Mouse (Mus musculus): ENCODE results near the gene Naa40.

Gene Naa40

DNA sequence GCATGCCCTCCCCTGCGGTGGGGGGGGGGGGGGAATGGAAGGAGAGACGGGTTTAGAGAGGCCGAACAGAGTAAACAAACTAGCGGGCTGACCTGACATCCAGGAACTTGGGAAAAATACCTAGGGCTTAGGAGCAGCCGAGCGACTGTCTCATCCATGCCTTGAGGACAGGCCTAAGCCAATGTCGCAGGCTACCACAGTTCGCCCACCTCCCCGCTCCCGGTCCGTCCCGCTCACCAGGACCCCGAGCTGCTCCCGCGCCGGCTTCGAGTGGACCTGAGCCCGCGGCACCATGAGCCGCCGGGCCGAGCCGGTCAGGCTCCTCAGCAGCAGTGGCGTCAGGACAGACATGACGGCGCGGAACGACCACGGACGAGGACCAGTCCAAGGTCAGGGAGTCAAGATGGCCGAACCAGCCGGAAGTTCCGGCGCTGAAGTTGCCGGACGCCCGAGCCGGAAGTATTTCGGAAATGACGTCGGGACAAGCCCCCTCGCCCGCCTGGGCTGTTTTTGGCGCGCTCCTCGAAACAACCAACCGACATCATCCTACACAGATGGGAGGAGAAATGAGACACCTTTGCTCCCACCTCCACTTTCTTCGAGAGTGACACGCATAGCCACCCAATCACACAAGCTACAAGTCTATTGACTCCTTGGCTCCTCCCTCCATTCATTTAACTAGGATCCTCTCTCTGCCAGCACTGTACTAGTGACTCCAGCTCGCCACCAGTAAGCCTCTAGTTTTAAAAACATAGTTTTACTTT is 23.6 kb downstream of the Naa40 start, which contains the start of gene Cox8a:
Gene Cox8a, minus strand, starts transcription at position 455 of the 764 bp plus-strand sequence.
- peak; percentile 89 to 95 for DNase-seq (ENCODE audit: low spot score in 2 of 2)

DNA sequence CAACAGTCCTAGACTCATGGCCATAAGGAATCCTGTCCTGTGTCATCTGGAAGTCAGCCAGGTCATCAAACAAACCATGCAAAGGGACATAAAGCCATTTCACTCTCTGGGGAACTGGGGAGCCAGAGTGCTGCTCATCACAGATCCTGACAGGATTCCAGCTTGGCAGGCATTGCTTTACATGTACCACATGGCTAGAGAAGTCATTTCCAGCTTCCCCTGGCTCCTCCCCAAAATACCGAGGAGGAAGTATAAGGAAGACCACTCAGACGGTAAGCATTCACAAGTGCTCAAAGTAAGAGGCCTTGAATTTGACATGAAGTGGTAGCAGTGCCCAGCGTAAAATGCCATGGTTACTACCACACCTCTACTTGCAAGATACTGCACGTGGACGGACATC is 26.5 kb downstream of the Naa40 start:
- no peak for DNase-seq (ENCODE audit: low spot score in 2 of 2)

DNA sequence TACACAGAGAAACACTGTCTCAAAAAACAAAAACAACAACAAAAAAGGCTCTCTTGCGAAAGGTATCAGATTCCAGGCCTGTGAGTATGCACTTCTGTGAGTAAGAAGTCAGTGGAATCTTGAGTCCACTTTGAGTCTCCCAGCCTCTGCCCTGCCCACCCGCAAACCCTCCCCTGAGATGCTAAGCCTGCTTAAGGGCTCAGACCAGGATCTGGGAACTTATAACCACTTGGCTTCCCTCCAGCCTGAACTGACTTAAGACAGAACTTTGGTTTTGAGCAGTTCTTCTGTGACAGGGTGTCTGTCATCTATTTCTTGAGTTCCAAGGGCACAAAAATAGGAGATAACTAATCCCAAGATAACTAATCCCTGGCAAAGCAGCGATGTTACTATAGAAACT is 28.0 kb downstream of the Naa40 start:
- DNase-seq (ENCODE audit: low spot score in 2 of 2), result no peak

DNA sequence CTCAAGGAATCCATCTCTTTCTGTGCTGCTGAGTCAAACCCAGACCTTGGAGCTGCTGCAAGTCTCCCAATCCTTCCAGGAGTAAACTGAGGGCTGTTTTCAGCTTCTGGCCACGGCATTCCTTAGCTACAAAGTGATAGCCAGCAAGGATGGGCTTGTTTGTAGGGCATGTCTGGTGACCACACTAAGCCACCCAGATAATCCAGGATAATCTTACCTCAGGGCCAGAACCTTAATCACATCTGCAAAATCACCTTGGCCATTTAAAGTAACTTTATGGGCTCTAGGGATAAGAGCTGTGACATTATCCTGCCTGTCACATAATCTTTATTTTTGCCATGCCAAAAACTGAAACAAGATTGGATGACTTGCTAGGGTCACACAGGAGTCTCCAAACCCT is 28.8 kb downstream of the Naa40 start:
- no peak for DNase-seq (ENCODE audit: low spot score in 2 of 2)

DNA sequence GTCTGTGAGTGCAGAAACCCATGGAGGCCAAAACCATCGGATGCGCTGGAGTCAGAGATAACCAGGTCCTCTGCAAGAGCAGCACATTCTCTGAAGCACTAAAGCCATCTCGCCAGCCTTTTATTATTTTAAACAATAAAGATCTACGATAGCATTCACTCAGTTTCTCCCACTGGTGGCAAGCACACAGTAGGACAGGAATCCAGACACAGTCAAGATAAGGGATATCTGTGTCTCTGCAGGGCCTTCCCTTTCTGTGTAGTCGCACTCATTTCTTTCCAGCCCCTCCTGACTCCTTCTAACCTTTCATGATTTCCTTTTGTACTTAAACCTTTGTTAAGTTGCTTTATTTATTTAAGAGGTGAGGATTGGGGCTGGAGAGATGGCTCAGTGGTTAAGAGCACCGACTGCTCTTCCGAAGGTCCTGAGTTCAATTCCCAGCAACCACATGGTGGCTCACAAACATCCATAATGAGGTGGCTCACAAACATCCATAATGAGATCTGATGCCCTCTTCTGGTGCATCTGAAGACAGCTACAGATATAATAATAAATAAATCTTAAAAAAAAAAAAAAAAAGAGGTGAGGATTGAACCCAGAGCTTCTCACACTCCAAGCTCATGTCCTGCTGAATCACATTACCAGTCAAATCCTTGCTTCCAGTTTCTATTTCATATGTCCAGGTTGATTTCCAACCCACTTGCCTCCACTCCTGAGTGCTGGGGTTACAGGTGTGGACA is 30.9 kb downstream of the Naa40 start:
- no peak for DNase-seq (ENCODE audit: low spot score in 2 of 2)

DNA sequence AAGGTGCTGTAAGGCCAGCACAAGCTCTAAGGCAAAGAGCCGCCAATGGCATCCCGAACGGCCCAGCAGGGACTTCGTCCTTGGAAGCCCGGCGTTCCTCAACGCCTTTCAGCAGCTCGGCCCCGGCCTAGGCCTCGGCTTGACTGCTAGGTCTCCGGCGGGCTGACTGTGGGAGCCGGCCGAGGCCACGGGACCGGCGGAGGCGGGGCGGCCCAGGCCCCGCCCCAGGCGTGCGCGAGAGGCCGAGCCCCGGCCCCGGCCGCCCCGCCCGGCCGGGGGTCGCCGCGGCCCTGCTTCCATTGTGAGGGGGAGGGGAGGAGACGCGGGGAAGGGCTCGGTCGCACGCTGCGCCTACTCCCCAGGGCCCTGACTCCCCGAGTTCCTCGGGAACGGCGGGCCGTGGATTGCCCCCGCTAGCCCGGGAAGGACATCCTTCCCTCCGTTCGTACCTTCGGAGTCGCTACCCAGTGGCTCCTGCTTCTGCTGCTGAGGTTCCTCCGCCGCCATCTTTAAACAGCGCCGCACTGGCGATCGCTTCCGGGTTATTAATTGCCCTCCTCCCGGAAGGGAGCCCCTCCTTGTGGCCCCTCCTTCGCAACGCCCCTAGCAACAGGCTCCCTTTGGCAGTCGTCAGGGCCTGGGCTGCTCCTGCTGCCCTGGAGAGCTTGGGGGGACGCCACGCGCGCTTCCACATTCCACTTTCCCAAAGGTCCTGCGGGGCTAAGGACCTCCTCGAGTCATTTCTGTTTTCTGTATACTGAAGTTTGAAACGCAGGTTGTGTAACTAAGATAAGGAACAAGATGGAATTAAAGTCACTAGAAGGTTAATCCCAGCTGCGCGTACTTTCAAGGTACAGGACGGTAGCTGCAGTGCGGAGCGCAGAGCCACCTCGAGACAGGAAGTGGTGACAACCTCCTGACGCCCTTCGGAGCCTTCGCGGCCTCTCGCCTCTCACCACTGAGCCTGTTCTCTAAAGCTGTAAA is 34.9 kb downstream of the Naa40 start, which contains the start of gene Otub1:
Gene Otub1, minus strand, starts transcription at position 564 of the 984 bp plus-strand sequence.
- peak; percentile 84 to 86 for DNase-seq (ENCODE audit: low spot score in 2 of 2)

DNA sequence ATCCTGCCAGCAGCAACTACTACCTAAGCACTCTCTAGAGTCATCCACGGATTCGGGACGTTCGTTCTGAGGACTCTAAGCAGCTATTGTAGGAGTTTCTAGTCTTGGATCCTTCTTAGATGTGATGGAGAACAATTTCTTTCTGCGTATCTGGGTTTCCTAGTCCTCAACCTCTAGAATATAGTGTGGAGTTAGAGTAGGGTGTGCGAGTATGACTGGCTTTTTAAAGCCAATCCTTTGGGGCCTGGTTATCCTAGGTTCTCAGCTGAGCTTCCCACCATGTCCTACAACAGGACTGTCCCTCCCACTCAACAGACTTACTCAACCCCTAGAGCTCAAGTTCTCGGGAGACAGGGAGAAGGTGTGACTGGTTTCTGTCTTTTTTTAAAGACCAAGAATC is 35.7 kb downstream of the Naa40 start:
- no peak for DNase-seq (ENCODE audit: low spot score in 2 of 2)

DNA sequence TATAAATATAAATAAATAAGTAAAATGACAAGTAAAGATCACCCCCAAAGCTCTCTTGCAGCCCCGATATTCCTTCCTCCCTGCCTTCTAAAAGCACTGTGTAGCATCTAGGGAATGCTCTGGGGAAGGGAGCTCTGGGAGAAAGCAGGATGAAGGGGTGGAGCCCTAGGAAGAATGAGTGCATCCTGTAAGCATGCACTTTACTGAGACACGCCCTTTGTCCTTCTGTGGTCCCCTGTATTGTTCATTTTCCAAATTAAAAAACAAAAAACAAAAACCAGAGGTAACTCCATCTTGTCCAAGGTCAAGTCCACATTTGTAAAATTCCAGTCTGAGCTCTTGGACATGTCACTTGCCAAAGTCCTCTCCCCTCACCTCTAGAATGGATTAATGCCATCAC is 36.1 kb downstream of the Naa40 start:
- no peak for DNase-seq (ENCODE audit: low spot score in 2 of 2)

DNA sequence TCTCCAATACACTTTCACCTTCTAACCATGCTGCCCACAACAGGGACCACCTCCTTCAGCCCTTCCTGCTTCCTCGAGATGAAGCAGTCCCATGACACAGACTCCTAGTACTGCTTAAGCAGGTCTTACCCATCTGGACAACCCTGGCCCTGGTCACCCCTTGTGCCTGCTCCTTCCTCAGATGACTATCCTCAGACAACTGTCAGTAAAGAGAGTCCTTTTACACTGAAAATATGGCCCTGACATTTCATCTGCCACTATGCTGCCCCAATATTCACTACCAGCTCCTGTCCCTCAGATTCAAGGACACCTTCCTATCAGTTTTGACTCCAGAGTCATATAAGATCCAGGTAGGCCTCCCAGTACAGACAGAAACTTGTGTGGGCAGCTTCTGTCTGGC is 40.6 kb downstream of the Naa40 start:
- DNase-seq (ENCODE audit: low spot score in 2 of 2), result no peak

DNA sequence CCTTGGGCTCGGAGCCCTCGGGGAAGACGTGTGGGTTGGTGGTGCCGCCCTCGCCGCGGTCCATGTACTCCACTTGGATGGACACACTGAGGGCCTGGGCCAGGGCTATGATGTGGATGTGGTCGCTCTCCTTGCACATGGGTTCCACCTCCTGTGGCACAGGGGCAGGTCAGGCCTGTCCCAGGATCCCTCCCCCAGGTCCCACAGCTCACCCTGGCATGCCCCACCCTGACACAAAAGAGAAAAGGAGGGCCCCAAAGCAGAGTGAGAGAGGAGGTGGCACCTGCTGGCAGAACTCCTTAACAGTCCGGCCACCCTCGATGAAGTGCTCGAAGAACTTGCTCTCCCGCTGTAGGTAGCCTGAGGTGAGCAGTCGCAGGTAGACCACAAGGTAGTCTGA is 41.9 kb downstream of the Naa40 start:
- DNase-seq (ENCODE audit: low spot score in 2 of 2), result no peak

DNA sequence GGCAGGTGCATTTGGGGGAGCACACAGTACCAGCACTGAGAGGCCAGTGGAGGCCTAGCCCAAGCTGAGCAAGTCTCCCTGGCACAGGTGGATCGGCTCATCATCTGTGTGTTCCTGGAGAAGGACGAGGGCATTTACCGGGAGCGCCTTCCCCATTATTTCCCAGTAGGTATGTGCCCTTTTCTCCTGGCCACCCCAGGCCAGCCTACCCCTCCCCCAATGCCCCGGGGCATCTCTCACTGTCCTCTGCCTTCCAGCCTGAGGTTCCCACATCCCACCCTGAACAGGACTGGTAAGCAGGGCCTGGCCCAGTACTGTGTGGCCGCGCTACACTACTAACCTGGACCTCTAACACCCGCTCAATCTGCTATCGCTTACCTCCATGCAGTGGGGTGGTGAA is 43.5 kb downstream of the Naa40 start:
- DNase-seq (ENCODE audit: low spot score in 2 of 2), result no peak

DNA sequence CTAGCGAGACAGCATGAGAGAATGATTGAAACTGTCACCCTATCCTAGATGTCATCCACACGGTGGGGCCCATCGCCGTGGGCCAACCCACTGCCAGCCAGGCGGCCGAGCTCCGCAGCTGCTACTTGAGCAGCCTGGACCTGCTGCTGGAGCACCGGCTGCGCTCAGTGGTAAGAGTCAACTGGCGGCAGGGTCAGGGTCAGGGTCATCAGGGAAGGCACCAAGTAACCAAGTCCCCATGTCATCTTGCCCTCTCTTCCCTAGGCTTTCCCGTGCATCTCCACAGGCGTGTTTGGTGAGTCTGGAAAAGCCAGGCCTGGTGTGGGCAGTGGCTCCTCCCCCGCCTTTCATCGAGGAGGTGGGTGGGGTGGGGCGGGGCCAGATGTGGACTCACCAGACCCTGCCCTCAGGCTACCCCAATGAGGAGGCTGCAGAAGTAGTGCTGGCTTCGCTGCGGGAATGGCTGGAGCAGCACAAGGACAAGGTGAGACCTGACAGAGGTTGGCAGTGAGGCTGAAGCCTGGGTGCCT is 44.2 kb downstream of the Naa40 start:
- no peak for DNase-seq (ENCODE audit: low spot score in 2 of 2)

DNA sequence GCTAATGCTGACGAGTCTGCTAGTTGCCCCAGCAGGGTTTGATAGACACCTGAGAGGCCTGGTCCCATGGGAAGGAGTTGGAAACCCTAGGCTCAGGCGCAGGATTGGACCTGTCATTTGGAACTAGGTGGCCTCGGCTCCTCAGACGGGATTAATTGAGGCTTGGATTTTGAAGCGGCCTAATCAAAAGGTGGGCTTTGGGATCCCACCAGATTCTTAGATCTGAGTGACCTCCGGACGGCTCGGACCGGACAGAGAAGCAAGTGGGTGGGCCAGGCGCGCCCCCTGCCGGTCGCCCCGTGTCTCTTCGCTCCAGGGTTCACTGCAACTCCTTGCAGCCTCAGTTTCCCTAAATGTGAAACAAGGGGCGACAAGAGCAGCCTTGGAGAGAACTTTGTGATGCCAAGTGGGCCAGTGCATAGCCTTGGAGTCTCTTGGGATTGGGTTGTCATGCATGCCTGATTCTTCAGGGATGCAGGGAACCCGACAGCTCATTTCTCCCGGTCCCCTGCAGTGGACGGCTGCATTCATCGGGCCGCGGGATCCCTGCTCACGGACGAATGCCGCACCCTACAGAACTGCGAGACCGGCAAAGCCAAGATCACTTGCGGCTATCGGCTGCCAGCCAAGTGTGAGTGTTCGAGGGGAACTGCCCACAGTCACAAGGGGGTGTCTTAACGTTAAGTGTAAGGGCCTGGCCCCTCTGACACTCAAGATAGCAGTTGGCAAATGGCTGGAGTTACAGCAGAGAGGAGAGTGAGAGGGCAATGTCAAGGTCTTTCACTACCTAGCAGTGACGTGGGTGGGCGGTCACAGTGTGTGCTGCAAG is 44.9 kb downstream of the Naa40 start:
- peak in 1 of 2 experiments; percentile 49 for DNase-seq (ENCODE audit: low spot score in 2 of 2)

DNA sequence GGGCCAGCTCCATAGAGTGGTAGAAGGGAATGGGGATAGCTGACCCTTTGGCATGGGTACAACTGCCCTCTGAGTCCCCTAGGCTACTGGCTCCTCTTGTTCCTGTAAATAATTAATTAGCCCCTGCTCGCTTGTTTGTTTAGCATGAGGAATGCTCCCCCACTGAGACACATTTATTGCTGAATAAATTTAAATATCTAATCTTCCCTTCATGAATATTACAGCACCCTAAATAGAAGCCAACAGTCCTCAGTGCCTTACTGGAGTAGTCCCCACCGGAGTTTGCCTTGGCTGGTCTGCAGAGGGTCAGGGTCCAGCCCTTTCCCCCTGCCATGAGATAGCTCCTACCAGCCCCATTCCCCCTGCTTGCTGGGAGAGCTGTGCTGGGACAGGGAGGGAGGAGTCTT is 48.4 kb downstream of the Naa40 start:
- no peak for DNase-seq (ENCODE audit: low spot score in 2 of 2)

DNA sequence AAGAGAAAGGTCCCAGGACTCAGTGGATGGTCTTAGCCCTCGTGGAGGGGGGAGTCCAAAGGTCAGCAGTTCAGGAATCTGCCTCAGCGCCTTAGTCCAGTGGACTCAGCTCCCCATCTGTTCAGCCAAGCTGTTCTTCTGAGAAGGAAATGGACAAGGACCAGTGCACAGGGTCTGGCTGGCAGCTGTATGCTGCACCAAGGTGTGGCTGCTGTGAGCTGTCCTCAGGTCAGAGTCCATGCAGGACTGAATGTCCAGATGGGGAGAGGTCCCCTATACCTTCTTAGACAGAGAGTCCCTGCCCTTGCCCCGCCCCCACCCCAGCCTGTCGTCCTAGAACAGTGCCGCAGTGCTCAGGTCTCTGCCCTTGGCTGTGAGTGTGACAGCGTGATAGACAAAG is 49.3 kb downstream of the Naa40 start:
- no peak for DNase-seq (ENCODE audit: low spot score in 2 of 2)

DNA sequence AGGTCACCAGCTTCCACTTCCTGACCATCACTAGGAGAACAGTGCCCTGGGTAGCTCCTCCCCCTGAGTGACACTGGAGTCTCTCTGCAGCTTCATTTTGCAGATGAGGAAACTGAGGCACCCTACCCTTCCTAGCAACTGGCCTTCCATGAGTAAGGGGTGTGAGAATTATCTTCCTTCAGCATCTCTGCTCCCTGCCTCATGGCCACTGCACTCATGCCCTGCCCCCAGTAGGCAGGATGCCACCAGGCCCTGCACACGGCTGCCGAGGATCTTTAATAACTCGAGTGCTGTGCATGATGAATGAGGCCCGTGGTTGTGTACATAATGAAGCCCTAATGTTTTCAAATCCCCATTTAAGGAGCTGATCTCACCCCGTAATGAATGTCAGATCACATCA is 50.0 kb downstream of the Naa40 start:
- DNase-seq (ENCODE audit: low spot score in 2 of 2), result no peak

DNA sequence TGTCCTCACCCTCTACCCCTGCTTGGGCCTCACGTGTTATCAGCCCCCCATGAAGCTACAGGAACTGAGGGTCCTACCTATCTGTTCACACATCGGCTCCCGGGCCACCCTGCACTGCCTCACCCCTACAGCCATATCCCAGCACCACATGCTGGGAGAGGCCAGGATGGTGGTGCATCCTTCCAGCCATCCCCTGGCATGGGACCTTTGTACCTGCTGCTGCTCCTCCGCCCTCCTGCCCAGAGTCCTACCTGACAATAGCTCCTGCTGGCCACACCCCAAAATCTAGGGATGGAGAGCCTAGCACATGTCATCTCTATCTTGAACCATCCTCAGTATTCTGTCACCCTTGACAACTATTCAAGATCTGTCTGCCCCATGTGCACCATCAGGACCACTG is 52.0 kb downstream of the Naa40 start:
- DNase-seq (ENCODE audit: low spot score in 2 of 2), result no peak

DNA sequence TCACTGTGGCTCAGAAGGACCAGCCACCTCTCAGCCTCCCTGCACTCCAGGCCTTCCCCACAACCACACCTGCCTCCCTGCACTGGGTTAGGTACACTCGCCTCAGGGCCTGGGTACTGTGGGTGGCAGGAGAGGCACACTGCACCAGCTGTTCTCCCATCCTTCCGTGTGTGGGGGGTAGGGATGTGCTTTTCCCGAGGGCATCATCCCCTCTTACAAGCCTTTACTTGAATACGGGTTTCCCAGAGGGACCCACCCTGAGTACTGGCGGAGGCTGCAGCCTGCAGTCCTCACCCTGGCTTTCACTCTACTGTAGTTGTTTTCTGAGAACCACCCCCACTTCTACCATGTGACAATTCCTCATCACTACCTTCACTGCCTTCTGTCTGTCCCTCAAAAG is 53.8 kb downstream of the Naa40 start:
- DNase-seq (ENCODE audit: low spot score in 2 of 2), result no peak

DNA sequence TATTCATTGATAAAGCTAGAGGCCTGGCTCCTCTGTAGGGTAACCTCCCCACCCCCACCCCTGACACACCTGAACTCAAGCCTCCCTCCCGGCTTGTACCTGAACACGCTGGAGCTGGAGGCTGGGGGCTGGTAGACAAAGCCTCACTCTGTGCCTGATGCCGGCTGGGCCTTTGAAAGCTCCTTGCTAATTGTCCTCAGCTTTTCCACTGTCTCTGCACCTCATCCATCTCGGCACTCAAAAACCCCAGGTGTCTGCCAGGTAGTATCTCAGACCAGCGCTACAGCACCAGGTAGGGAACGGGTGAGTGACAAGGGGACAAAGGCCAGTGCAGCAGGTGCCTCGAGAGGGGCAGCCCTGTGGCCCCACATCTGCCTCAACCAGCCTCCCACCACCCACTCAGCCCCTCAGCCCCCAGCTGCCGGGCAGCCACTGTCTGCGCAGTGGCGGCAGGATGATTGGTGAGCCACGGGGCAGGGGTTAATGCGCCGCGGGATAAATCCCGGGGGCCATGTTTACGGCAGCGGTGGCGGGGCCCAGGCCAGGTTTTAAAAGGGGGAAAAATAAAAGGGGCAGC is 55.2 kb downstream of the Naa40 start:
- no peak for DNase-seq (ENCODE audit: low spot score in 2 of 2)

DNA sequence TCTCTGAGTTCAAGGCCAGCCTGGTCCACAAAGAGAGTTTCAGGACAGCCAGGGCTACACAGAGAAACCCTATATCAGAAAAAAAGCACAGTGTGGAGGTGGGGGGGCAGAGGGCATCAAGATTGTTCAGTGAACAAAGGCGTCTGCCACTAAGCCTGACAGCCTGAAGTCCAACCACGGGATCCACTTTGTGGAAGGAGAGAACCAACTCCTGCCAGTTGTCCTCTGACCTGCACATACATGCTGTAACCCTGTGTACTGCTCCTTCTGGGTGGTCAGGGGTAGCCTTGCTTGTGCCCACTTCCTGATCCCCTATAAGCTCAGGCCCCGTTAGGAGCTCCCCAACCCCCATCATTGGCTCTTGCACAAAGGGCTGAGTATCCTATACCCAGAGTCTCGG is 55.9 kb downstream of the Naa40 start:
- DNase-seq (ENCODE audit: low spot score in 2 of 2), result no peak

DNA sequence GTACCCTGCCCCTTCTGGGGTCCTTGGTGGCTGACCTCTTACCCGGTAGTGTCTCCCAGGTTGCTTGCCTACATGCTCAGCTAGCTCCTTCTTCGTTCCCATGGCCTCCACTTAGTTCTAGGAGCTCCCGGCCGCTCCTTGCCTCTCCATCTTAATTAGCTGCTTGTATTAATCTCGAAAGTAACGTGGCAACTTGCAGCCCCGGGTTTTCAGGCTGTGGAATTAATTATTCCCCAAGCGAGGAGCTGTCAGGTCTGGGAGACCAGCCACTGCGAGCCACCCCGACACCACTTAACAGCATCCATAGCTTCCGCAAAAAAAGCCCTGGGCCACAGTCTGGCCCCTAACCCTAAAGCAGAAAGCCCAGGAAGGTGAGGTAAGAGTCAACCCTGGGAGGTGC is 57.6 kb downstream of the Naa40 start:
- DNase-seq (ENCODE audit: low spot score in 2 of 2), result no peak
